Mouse (Mus musculus) brain, embryonic 18.5 days (tissue): ENCODE data around the gene Ssxb3.
"Not testable (repeated sequence)": the region's sequence is repeated elsewhere in the genome, so short reads cannot be mapped to it uniquely, and the experiment has no call there.

Source experiments
- DNase-seq: peaks from one replicate; pipeline ENCODE4 v3.0.0-alpha.2; 2012; ENCODE audit warnings: low read depth, low spot score

The Ssxb3 gene

DNA sequence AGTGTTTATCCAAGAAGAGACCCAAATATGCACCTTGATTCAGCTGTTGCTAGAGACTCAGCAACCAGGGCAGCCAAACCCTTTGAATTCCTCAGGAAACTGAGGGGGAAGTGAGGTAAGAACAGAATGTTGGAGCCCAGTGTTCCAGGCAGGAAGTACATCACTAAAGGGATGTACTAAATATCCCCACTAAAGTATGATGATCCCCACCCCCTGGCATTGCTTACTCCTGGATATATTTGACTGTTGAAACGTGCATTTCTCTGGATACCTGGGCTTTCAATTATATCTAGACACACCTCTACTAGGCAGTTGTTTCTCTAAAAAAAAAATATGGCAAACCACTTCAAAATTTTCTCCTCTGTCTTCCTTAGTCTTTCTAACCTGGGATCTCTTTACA, at the start of gene Ssxb3:
TSS of gene Ssxb3 (minus strand) at position 101 of the 400 bp plus-strand sequence.
- DNase-seq: not testable (repeated sequence)

DNA sequence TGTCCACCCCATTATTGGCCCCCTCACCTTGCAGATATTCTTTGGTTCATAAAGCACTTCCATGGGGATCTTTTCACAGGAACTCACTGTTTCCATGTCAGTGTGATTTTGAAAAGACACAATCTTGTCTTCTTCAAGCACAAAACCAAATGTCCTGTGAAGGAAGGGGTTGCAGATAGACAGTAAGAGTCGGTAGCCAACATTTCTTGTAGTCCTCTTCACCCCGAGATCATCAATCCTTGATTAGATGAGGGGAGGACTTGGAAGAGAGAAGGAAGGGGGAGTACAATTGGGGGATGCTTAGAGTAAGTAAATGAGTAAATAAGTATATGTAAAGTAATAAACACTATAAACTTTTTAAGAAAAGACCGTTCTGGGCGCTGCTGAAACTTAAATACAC, 43.5 kb downstream of the Ssxb3 start, which contains the start of gene Ssxb6:
TSS of gene Ssxb6 (minus strand) at position 101 of the 400 bp plus-strand sequence.
- DNase-seq: not testable (repeated sequence)
